Comparison of ENCODE assay signal across 15 mouse cellular contexts in genomic region chr1:162813143-162813835, GRCm38 (mm10). TPM values are rescaled to one million over a fixed set of nuclear protein-coding genes. Genes with fewer than 3 reads are reported as not detected.
DNase-seq lines count a peak whose midpoint lies in the region; ATAC-seq and TF ChIP-seq lines count a peak whose summit lies in the region.
"Had no signal": no experiment of that assay in that cellular context is flagged by ENCODE, and none has a peak within 500 bp of the region (broad histone marks: within the 10 kb centered on the region; RNA-seq: fewer than 3 reads in every experiment).

No protein-coding gene starts in this region.

- no peak overlapping the region for H3K27ac ChIP-seq in gastrocnemius, adult 2 months
- H3K27ac ChIP-seq in kidney, adult 2 months (ENCODE audit: insufficient read depth, low read depth, low read length), result peak overlapping the region; percentile 81
- H3K27ac ChIP-seq in midbrain, embryonic 11.5 days (ENCODE audit: low read depth, low read length), result no peak overlapping the region
- H3K27ac ChIP-seq in midbrain, embryonic 16.5 days (ENCODE audit: low read length), result no peak overlapping the region
- H3K27ac ChIP-seq: left cerebral cortex, adult 2 months; midbrain, embryonic 12.5 days had no signal

- no peaks in the 10 kb centered on the region for H3K27me3 ChIP-seq in kidney, adult 2 months (replicated peaks; ENCODE audit: control insufficient read depth, insufficient read depth, low read length)
- H3K27me3 ChIP-seq in midbrain, embryonic 11.5 days (ENCODE audit: control insufficient read depth, insufficient read depth, low read length), result no peaks in the 10 kb centered on the region
- H3K27me3 ChIP-seq in midbrain, embryonic 16.5 days (ENCODE audit: control insufficient read depth, insufficient read depth, low read depth, low read length), result no peaks in the 10 kb centered on the region
- H3K27me3 ChIP-seq: midbrain, embryonic 12.5 days had no signal

- intact Hi-C loops in gastrocnemius, adult 2 months (cut with DNase I), result loop anchor here (5.0 kb wide), 1 partner anchor 259 kb away; no protein-coding TSS in a partner anchor
- intact Hi-C loops in left cerebral cortex, postnatal 10 days (cut with DNase I), result no loop called here

- ATAC-seq in midbrain, embryonic 11.5 days (ENCODE audit: low FRiP score), result no peak
- no peak for ATAC-seq in midbrain, embryonic 16.5 days
- ATAC-seq: forebrain, postnatal 0 days had no signal

- no peaks in the 10 kb centered on the region for H3K9me3 ChIP-seq in midbrain, embryonic 11.5 days (ENCODE audit: control insufficient read depth, low read length)
- no peaks in the 10 kb centered on the region for H3K9me3 ChIP-seq in midbrain, embryonic 16.5 days (replicated peaks; ENCODE audit: control insufficient read depth, low read length, poor library complexity, severe bottlenecking)
- H3K9me3 ChIP-seq: midbrain, embryonic 12.5 days had no signal

- peaks cover 32% of the 10 kb centered on the region; the same call in 1 of the 2 replicates for H3K4me1 ChIP-seq in kidney, adult 2 months (ENCODE audit: control insufficient read depth, insufficient read depth, low read length)
- H3K4me1 ChIP-seq in midbrain, embryonic 11.5 days (ENCODE audit: control insufficient read depth, insufficient read depth, low read length), result no peaks in the 10 kb centered on the region
- no peaks in the 10 kb centered on the region; the same call in 1 of the 2 replicates for H3K4me1 ChIP-seq in midbrain, embryonic 16.5 days (ENCODE audit: control insufficient read depth, insufficient read depth, low read length)
- H3K4me1 ChIP-seq: midbrain, embryonic 12.5 days had no signal

- 65% methylated on average over 9 of the region's 9 CpGs for WGBS in kidney, adult 2 months
- WGBS in midbrain, embryonic 11.5 days, result 91% methylated on average over 9 of the region's 9 CpGs
- 91% methylated on average over 9 of the region's 9 CpGs for WGBS in midbrain, embryonic 16.5 days

- no peak overlapping the region for H3K9ac ChIP-seq in midbrain, embryonic 11.5 days (ENCODE audit: low read length)
- H3K9ac ChIP-seq in midbrain, embryonic 16.5 days (ENCODE audit: low read depth, low read length), result no peak overlapping the region
- H3K9ac ChIP-seq: forebrain, postnatal 0 days; midbrain, embryonic 12.5 days had no signal

- no peak for DNase-seq in gastrocnemius, adult 2 months
- DNase-seq in gastrocnemius, postnatal 25 days, result no peak
- peak; percentile 24 for DNase-seq in kidney, adult 2 months
- DNase-seq in kidney, postnatal 14 days, result no peak
- DNase-seq in midbrain, embryonic 11.5 days (ENCODE audit: low spot score, missing footprints), result peak; percentile 37
- no peak for DNase-seq in left cerebral cortex, postnatal 10 days (ENCODE audit: extremely low spot score in 1 of 2, low spot score in 2 of 2)
- no peak for DNase-seq in retina, postnatal 1 day
- DNase-seq: cerebellum, adult 8-10 months; forebrain, postnatal 0 days had no signal

- H3K4me2 ChIP-seq in midbrain, embryonic 11.5 days, result no peak overlapping the region
- no peak overlapping the region for H3K4me2 ChIP-seq in midbrain, embryonic 16.5 days (ENCODE audit: low read length)
- H3K4me2 ChIP-seq: midbrain, embryonic 12.5 days had no signal

- H3K36me3 ChIP-seq in kidney, adult 2 months (ENCODE audit: control insufficient read depth, insufficient read depth, low read length), result no peaks in the 10 kb centered on the region
- no peaks in the 10 kb centered on the region for H3K36me3 ChIP-seq in midbrain, embryonic 11.5 days (ENCODE audit: control insufficient read depth, insufficient read depth, low read length)
- no peaks in the 10 kb centered on the region for H3K36me3 ChIP-seq in midbrain, embryonic 16.5 days (ENCODE audit: control insufficient read depth, insufficient read depth, low read length)
- H3K36me3 ChIP-seq: midbrain, embryonic 12.5 days had no signal

- TF ChIP-seq CTCF in gastrocnemius, adult 2 months (IDR thresholded peaks at IDR 0.05), result no peak
- no peak for TF ChIP-seq CTCF in kidney, adult 2 months (conservative IDR thresholded peaks at IDR 0.05; ENCODE audit: insufficient read depth, insufficient read length, low read depth, low read length)

- peak overlapping the region; percentile 53 for H3K4me3 ChIP-seq in gastrocnemius, adult 2 months
- H3K4me3 ChIP-seq in kidney, adult 2 months (ENCODE audit: insufficient read depth, low read depth, low read length), result peak overlapping the region; percentile 14
- no peak overlapping the region for H3K4me3 ChIP-seq in midbrain, embryonic 11.5 days (ENCODE audit: low read depth, low read length)
- no peak overlapping the region for H3K4me3 ChIP-seq in midbrain, embryonic 16.5 days (ENCODE audit: low read depth, low read length)
- H3K4me3 ChIP-seq: left cerebral cortex, adult 2 months; midbrain, embryonic 12.5 days had no signal

- TF ChIP-seq POLR2A in kidney, adult 2 months (IDR thresholded peaks at IDR 0.05; ENCODE audit: low read depth, low read length), result no peak

RNA-seq across cellular contexts. Expression of gene Fmo4, which starts 0.5 kb away (rescaled TPM):
- total RNA-seq in gastrocnemius, adult 2 months (2021), result not detected
- under 1 TPM in 1 of 2 experiments, not detected in 1; 0.29 TPM for total RNA-seq in gastrocnemius, postnatal 25 days (2021)
- 28.0 and 29.6 TPM in 2 replicates for polyA plus RNA-seq in kidney, adult 2 months (2012; rRNA removed)
- polyA plus RNA-seq in midbrain, embryonic 11.5 days (2014; fragmentation: Nextera tagmentation; extraction: Ambion mirVana), result 0.85 and 0.86 TPM in 2 replicates
- polyA plus RNA-seq in midbrain, embryonic 16.5 days (2015; fragmentation: Nextera tagmentation; extraction: Ambion mirVana), result 0.38 and 0.81 TPM in 2 replicates
- total RNA-seq in left cerebral cortex, postnatal 10 days (2021), result not detected
- total RNA-seq: hematopoietic stem cell, adult 5-6 weeks; layer of hippocampus, adult 18-20 months; left cerebral cortex, adult 2 months had no signal
- polyA plus RNA-seq: stomach, embryonic 14.5 days had no signal

RNA-seq across cellular contexts. Expression of gene Fmo1, which starts 53.1 kb away (rescaled TPM):
- total RNA-seq in gastrocnemius, adult 2 months (2021), result 10 to 100 TPM; 13.4 to 14.1 TPM
- total RNA-seq in gastrocnemius, postnatal 25 days (2021), result 10 to 100 TPM; 10.4 to 20.2 TPM
- polyA plus RNA-seq in kidney, adult 2 months (2012; rRNA removed), result 488 and 529 TPM in 2 replicates
- 26.5 and 30.8 TPM in 2 replicates for polyA plus RNA-seq in midbrain, embryonic 11.5 days (2014; fragmentation: Nextera tagmentation; extraction: Ambion mirVana)
- polyA plus RNA-seq in midbrain, embryonic 16.5 days (2015; fragmentation: Nextera tagmentation; extraction: Ambion mirVana), result 23.0 and 32.3 TPM in 2 replicates
- total RNA-seq in left cerebral cortex, postnatal 10 days (2021), result 10 to 100 TPM; 24.3 to 26.8 TPM

Comparison
In these comparisons a context has a peak if more than half of its experiments do, and no peak if none do; other contexts are left out.
1. DNase-seq: peak in kidney, adult 2 months (single experiment) and midbrain, embryonic 11.5 days (single experiment); none in gastrocnemius, adult 2 months (single experiment), gastrocnemius, postnatal 25 days (single experiment), kidney, postnatal 14 days (single experiment), left cerebral cortex, postnatal 10 days (0 of 2) and retina, postnatal 1 day (single experiment).
2. H3K4me3 ChIP-seq: peak in gastrocnemius, adult 2 months (single experiment) and kidney, adult 2 months (single experiment); none in midbrain, embryonic 11.5 days (single experiment) and midbrain, embryonic 16.5 days (single experiment).